Mouse (Mus musculus) skeletal muscle tissue, postnatal 0 days (tissue): ENCODE data around the gene Nle1. TPM values are rescaled to one million over a fixed set of nuclear protein-coding genes. Genes with fewer than 3 reads are reported as not detected.

ENCODE experiments used
- polyA plus RNA-seq: library from polyadenylated mRNA; unstranded; fragments of >200 nt; fragmentation: Nextera tagmentation; extraction: Ambion mirVana; gene quantifications from 2 replicates; pipeline ENCODE4 v1.2.1, GENCODE M21; 2015

Gene Nle1
- 10.8 and 14.6 TPM in 2 replicates for polyA plus RNA-seq

GRCm38 (mm10) chr11:82907651-82908607 is at the start of gene Nle1:
Nle1 (minus strand) TSS chr11:82908411.

GRCm38 (mm10) chr11:82950736-82951481 is 42.7 kb upstream of the Nle1 start, which contains the start of gene Slfn5:
Slfn5 (plus strand) TSS chr11:82951349.

GRCm38 (mm10) chr11:82910250-82910649 is 2.0 kb upstream of the Nle1 start, which contains the start of gene Unc45b:
Unc45b (plus strand) TSS chr11:82910550.

GRCm38 (mm10) chr11:82891936-82892335 is 16.3 kb downstream of the Nle1 start, which contains the start of gene Fndc8:
Fndc8 (plus strand) TSS chr11:82892124.

GRCm38 (mm10) chr11:82890342-82890762 is 17.9 kb downstream of the Nle1 start, which contains the start of gene Rad51d:
Rad51d (minus strand) TSS chr11:82890614.

GRCm38 (mm10) chr11:82871031-82871446 is 37.2 kb downstream of the Nle1 start, which contains the start of gene Rffl:
Rffl (minus strand) TSS chr11:82871210.

Other genes starting within 250 kb of the Nle1 start
- gene Cct6b, start 144.1 kb downstream of the Nle1 start, polyA plus RNA-seq = 0.26 and 0.28 TPM in 2 replicates
- 20.0 and 21.0 TPM in 2 replicates for gene Zfp830, start 144.1 kb downstream of the Nle1 start, polyA plus RNA-seq
- gene Lig3, start 127.3 kb downstream of the Nle1 start, polyA plus RNA-seq = 8.9 and 10.4 TPM in 2 replicates
- 3.3 and 4.0 TPM in 2 replicates for gene Rffl, start 37.2 kb downstream of the Nle1 start, polyA plus RNA-seq
- 8.1 and 9.9 TPM in 2 replicates for gene Rad51d, start 17.8 kb downstream of the Nle1 start, polyA plus RNA-seq
- 0.42 and 0.44 TPM in 2 replicates for gene Fndc8, start 16.3 kb downstream of the Nle1 start, polyA plus RNA-seq
- 105 and 118 TPM in 2 replicates for gene Unc45b, start 2.1 kb upstream of the Nle1 start, polyA plus RNA-seq
- gene Slfn5, start 42.9 kb upstream of the Nle1 start, polyA plus RNA-seq = 7.9 and 10.0 TPM in 2 replicates
- 2.9 and 3.7 TPM in 2 replicates for gene Slfn9, start 83.4 kb upstream of the Nle1 start, polyA plus RNA-seq
- 0.58 and 0.71 TPM in 2 replicates for gene Slfn8, start 112.4 kb upstream of the Nle1 start, polyA plus RNA-seq
- 5.7 and 8.7 TPM in 2 replicates for gene Slfn2, start 156.7 kb upstream of the Nle1 start, polyA plus RNA-seq
- gene Slfn1, start 208.4 kb upstream of the Nle1 start, polyA plus RNA-seq = 0.67 and 0.82 TPM in 2 replicates